Mouse (Mus musculus): ENCODE measurements around the gene Prpf40a. TPM values are rescaled to one million over a fixed set of nuclear protein-coding genes. Genes with fewer than 3 reads are reported as not detected.

The Prpf40a gene
- polyA plus RNA-seq (2014; fragmentation: Nextera tagmentation; extraction: Ambion mirVana), result 176 and 185 TPM in 2 replicates

GRCm38 (mm10) chr2:53190684-53191511, at the start of gene Prpf40a:
Gene Prpf40a (minus strand): TSS chr2:53191284.
- no peaks in the 10 kb centered on the region for H3K9me3 ChIP-seq (ENCODE audit: control insufficient read depth, low read depth, low read length)
- WGBS, result under 1% methylated on average over 47 of the region's 53 CpGs
- peaks cover 5% of the 10 kb centered on the region for H3K4me1 ChIP-seq (ENCODE audit: control insufficient read depth, insufficient read depth, low read length)
- H3K9ac ChIP-seq (replicated peaks; ENCODE audit: low read depth, low read length), result peak within 1 kb of the TSS; percentile 83
- ATAC-seq (ENCODE audit: insufficient number of reproducible peaks, insufficient read depth, low FRiP score, low read depth), result peak; percentile 97
- H3K4me2 ChIP-seq (replicated peaks; ENCODE audit: low read depth, low read length), result peak within 1 kb of the TSS; percentile 70
- H3K27ac ChIP-seq (ENCODE audit: low read length), result peak within 1 kb of the TSS; percentile 92
- H3K36me3 ChIP-seq (ENCODE audit: control insufficient read depth, insufficient read depth, low read length), result peaks cover 15% of the 10 kb centered on the region
- H3K27me3 ChIP-seq (ENCODE audit: control insufficient read depth, insufficient read depth, low read length), result no peaks in the 10 kb centered on the region
- peak within 1 kb of the TSS; percentile 90 for H3K4me3 ChIP-seq (ENCODE audit: low read depth, low read length)

- H3K36me3 ChIP-seq (ENCODE audit: control insufficient read depth, insufficient read depth, low read length), result peaks cover 7% of the 10 kb centered on the region
Measured at GRCm38 (mm10) chr2:53222242-53222641, 31.2 kb upstream of the Prpf40a start.

DNA sequence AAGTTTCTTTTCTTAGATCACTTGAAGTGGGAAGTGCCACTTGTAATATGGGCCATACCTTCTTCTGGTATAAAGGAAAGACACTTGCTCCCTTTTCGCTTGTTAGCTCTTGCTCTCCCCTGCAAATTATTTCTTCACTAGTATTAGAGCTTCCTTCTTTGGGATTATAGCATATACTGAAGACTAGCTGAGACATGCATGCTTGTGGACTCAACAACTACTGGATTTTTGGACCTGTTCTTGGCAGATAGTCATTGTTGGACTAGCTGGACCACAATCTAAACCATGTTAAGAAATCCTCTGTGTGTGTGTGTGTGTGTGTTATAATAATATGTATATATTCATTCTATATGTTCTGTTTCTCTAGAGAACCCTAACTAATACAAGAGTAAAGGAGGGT, 22.4 kb upstream of the Prpf40a start:
- ATAC-seq (ENCODE audit: insufficient number of reproducible peaks, insufficient read depth, low FRiP score, low read depth), result no peak
- no peak overlapping the region for H3K27ac ChIP-seq (ENCODE audit: low read length)
- H3K9ac ChIP-seq (replicated peaks; ENCODE audit: low read depth, low read length), result no peak overlapping the region
- no peak overlapping the region for H3K4me3 ChIP-seq (ENCODE audit: low read depth, low read length)
- no peaks in the 10 kb centered on the region for H3K4me1 ChIP-seq (ENCODE audit: control insufficient read depth, insufficient read depth, low read length)
- no peaks in the 10 kb centered on the region for H3K9me3 ChIP-seq (ENCODE audit: control insufficient read depth, low read depth, low read length)
- no peak overlapping the region for H3K4me2 ChIP-seq (replicated peaks; ENCODE audit: low read depth, low read length)
- peaks cover 32% of the 10 kb centered on the region for H3K36me3 ChIP-seq (ENCODE audit: control insufficient read depth, insufficient read depth, low read length)
- no peaks in the 10 kb centered on the region for H3K27me3 ChIP-seq (ENCODE audit: control insufficient read depth, insufficient read depth, low read length)
- WGBS, result 98% methylated on average over 1 of the region's 1 CpGs

More at GRCm38 (mm10) chr2:53222242-53222641, 31.2 kb upstream of the Prpf40a start:
- no peaks in the 10 kb centered on the region for H3K4me1 ChIP-seq (ENCODE audit: control insufficient read depth, insufficient read depth, low read length)
- H3K27ac ChIP-seq (ENCODE audit: low read length), result no peak overlapping the region
- no peak overlapping the region for H3K4me3 ChIP-seq (ENCODE audit: low read depth, low read length)
- ATAC-seq (ENCODE audit: insufficient number of reproducible peaks, insufficient read depth, low FRiP score, low read depth), result no peak
- H3K4me2 ChIP-seq (replicated peaks; ENCODE audit: low read depth, low read length), result no peak overlapping the region
- no peaks in the 10 kb centered on the region for H3K9me3 ChIP-seq (ENCODE audit: control insufficient read depth, low read depth, low read length)
- H3K27me3 ChIP-seq (ENCODE audit: control insufficient read depth, insufficient read depth, low read length), result no peaks in the 10 kb centered on the region
- WGBS, result 89% methylated on average over 5 of the region's 5 CpGs
- no peak overlapping the region for H3K9ac ChIP-seq (replicated peaks; ENCODE audit: low read depth, low read length)

GRCm38 (mm10) chr2:53206749-53207148, 15.7 kb upstream of the Prpf40a start:
- no peak overlapping the region for H3K4me3 ChIP-seq (ENCODE audit: low read depth, low read length)
- no peaks in the 10 kb centered on the region for H3K9me3 ChIP-seq (ENCODE audit: control insufficient read depth, low read depth, low read length)
- peaks cover 17% of the 10 kb centered on the region for H3K36me3 ChIP-seq (ENCODE audit: control insufficient read depth, insufficient read depth, low read length)
- H3K9ac ChIP-seq (replicated peaks; ENCODE audit: low read depth, low read length), result no peak overlapping the region
- H3K27ac ChIP-seq (ENCODE audit: low read length), result no peak overlapping the region
- no peaks in the 10 kb centered on the region for H3K4me1 ChIP-seq (ENCODE audit: control insufficient read depth, insufficient read depth, low read length)
- H3K27me3 ChIP-seq (ENCODE audit: control insufficient read depth, insufficient read depth, low read length), result no peaks in the 10 kb centered on the region
- ATAC-seq (ENCODE audit: insufficient number of reproducible peaks, insufficient read depth, low FRiP score, low read depth), result no peak
- no peak overlapping the region for H3K4me2 ChIP-seq (replicated peaks; ENCODE audit: low read depth, low read length)

DNA sequence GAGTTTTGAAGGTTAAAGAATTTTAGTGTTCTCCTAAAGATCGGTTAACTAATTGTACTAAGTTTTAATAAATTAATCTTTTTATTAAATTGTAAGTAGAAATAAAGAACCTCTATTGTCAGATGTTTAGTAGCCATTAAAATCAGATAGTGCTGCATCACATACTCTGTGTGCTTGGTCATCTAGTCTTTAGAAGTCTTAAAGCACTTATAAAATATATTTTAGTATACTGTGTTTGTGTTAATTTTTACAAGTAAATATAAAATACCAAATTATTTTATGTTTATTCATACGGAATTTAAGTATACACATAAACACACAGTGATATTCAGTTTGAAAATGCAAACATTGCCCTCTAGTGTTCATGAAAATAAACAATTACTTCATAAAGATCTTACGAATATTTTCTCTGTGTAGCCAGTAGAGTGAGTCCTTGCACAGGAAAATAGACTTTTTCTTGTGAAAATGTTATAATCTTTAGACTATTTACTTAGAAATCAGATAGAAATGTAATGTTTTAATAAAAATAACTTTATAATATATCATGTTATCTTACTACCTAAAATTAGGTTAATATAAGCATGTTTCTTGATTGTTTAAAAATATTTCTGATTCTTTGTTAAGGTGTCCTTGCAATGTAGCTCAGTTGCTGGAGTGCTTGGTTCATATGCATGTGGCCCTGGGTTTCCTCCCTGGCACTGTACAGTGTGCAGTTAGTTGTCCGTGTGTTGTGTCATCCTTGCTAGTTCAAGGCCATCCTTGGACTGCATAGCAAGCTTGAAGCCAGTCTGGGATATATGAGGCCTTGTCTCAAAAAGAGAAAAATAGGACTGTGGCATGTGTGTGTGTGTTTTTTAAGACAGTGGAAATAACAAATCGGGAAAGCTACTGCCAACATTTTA, 13.5 kb upstream of the Prpf40a start:
- WGBS, result 67% methylated on average over 5 of the region's 5 CpGs
- H3K4me1 ChIP-seq (ENCODE audit: control insufficient read depth, insufficient read depth, low read length), result no peaks in the 10 kb centered on the region
- H3K4me3 ChIP-seq (ENCODE audit: low read depth, low read length), result no peak overlapping the region
- H3K36me3 ChIP-seq (ENCODE audit: control insufficient read depth, insufficient read depth, low read length), result peaks cover 9% of the 10 kb centered on the region
- H3K27me3 ChIP-seq (ENCODE audit: control insufficient read depth, insufficient read depth, low read length), result no peaks in the 10 kb centered on the region
- H3K9ac ChIP-seq (replicated peaks; ENCODE audit: low read depth, low read length), result no peak overlapping the region
- ATAC-seq (ENCODE audit: insufficient number of reproducible peaks, insufficient read depth, low FRiP score, low read depth), result no peak
- no peaks in the 10 kb centered on the region for H3K9me3 ChIP-seq (ENCODE audit: control insufficient read depth, low read depth, low read length)
- no peak overlapping the region for H3K4me2 ChIP-seq (replicated peaks; ENCODE audit: low read depth, low read length)
- H3K27ac ChIP-seq (ENCODE audit: low read length), result no peak overlapping the region

DNA sequence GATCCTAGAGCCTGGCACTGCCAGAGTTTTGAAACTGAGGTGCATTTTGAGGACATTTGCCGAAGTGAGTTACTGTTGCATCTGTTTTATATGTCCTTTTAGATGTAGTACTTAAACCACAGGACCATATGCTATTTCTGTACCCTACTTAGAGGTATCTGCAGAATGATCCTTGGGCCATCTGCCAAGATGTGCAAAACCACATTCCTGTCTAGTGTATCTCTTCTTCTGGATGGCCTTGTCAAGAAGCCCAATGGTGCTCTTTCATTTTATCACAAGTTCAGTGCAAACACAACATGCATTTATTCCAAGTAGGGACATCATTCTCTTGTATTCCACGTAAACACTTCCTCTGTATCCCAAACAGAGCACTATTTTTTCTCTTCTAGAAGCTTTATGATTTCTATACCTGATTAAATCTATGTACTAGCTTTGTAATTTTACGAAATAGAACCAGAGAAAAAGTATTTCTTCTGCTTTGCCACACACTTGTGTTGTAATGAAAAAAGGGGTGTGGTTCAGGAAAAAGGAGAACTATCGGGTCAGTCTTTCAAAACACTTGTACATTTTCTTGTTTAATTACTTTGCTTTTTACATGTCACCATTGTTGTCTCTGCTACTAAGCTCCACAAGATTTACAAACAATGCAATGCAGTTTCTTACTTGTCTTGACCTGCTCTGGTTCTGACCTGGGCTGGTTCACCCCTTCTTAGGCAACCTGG, 9.2 kb upstream of the Prpf40a start:
- WGBS, result 86% methylated on average over 4 of the region's 4 CpGs
- no peak for ATAC-seq (ENCODE audit: insufficient number of reproducible peaks, insufficient read depth, low FRiP score, low read depth)

DNA sequence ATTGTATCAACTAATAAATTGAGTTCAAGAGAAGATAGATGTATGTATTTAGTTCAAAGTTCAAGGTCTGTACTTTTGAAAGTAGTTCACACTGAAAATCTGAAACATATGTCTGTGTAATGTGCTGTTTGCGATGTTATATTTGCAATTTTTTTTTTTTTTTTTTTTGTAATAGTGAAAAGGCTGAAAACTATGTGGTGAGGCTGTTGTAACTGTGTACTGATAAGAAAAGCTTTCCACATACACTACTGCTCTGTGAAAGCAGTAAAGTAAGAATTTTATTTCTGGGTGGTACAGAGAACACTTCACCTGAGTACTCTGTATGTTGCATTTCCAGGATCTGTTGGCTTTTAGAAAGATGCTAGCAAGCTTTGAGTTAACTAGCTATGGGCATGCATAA, 8.1 kb upstream of the Prpf40a start:
- H3K9me3 ChIP-seq (ENCODE audit: control insufficient read depth, low read depth, low read length), result no peaks in the 10 kb centered on the region
- no peak overlapping the region for H3K4me3 ChIP-seq (ENCODE audit: low read depth, low read length)
- no peak overlapping the region for H3K4me2 ChIP-seq (replicated peaks; ENCODE audit: low read depth, low read length)
- peaks cover 16% of the 10 kb centered on the region for H3K36me3 ChIP-seq (ENCODE audit: control insufficient read depth, insufficient read depth, low read length)
- H3K27me3 ChIP-seq (ENCODE audit: control insufficient read depth, insufficient read depth, low read length), result no peaks in the 10 kb centered on the region
- WGBS, result 91% methylated on average over 1 of the region's 1 CpGs
- no peak for ATAC-seq (ENCODE audit: insufficient number of reproducible peaks, insufficient read depth, low FRiP score, low read depth)
- H3K4me1 ChIP-seq (ENCODE audit: control insufficient read depth, insufficient read depth, low read length), result no peaks in the 10 kb centered on the region
- H3K27ac ChIP-seq (ENCODE audit: low read length), result no peak overlapping the region
- H3K9ac ChIP-seq (replicated peaks; ENCODE audit: low read depth, low read length), result no peak overlapping the region

More for the DNA sequence above, 9.2 kb upstream of the Prpf40a start:
- no peaks in the 10 kb centered on the region for H3K9me3 ChIP-seq (ENCODE audit: control insufficient read depth, low read depth, low read length)
- no peaks in the 10 kb centered on the region for H3K4me1 ChIP-seq (ENCODE audit: control insufficient read depth, insufficient read depth, low read length)
- H3K27ac ChIP-seq (ENCODE audit: low read length), result no peak overlapping the region
- H3K36me3 ChIP-seq (ENCODE audit: control insufficient read depth, insufficient read depth, low read length), result peaks cover 12% of the 10 kb centered on the region
- H3K9ac ChIP-seq (replicated peaks; ENCODE audit: low read depth, low read length), result no peak overlapping the region
- H3K4me3 ChIP-seq (ENCODE audit: low read depth, low read length), result no peak overlapping the region
- no peaks in the 10 kb centered on the region for H3K27me3 ChIP-seq (ENCODE audit: control insufficient read depth, insufficient read depth, low read length)
- H3K4me2 ChIP-seq (replicated peaks; ENCODE audit: low read depth, low read length), result no peak overlapping the region

DNA sequence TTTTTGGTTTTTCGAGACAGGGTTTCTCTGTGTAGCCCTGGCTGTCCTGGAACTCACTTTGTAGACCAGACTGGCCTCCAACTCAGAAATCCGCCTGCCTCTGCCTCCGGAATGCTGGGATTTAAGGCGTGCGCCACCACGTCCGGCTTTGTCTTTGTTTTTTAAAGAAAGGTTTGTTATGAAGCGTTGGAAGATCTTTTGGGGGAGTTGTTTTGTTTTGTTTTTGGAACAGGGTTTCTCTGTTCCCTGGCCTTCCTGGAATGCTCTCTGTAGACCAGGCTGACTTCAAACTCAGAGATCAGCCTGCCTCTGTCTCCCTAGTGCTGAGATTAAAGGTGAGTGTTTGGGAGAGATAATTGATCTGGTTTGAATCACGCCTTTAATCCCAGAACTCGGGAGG, 5.3 kb upstream of the Prpf40a start:
- Histone ChIP-seq H3K9me3 (ENCODE audit: control insufficient read depth, low read depth, low read length) (no peaks in the 10 kb centered on the region), H3K27me3 (ENCODE audit: control insufficient read depth, insufficient read depth, low read length) (no peaks in the 10 kb centered on the region), H3K9ac (replicated peaks; ENCODE audit: low read depth, low read length) (no peak overlapping the region), H3K4me1 (ENCODE audit: control insufficient read depth, insufficient read depth, low read length) (no peaks in the 10 kb centered on the region), H3K36me3 (ENCODE audit: control insufficient read depth, insufficient read depth, low read length) (peaks cover 16% of the 10 kb centered on the region), H3K4me3 (ENCODE audit: low read depth, low read length) (no peak overlapping the region), H3K27ac (ENCODE audit: low read length) (no peak overlapping the region), H3K4me2 (replicated peaks; ENCODE audit: low read depth, low read length) (no peak overlapping the region)
- ATAC-seq (ENCODE audit: insufficient number of reproducible peaks, insufficient read depth, low FRiP score, low read depth), result no peak
- 94% methylated on average over 10 of the region's 10 CpGs for WGBS
